Mouse (Mus musculus) heart, postnatal 4 days (tissue): ENCODE measurements around the gene Zfp983. TPM values are rescaled to one million over a fixed set of nuclear protein-coding genes. Genes with fewer than 3 reads are reported as not detected.
A peak's percentile ranks its signal among the peaks of the same experiment; 100 is the strongest.
"Not testable (repeated sequence)": the region's sequence is repeated elsewhere in the genome, so short reads cannot be mapped to it uniquely, and the experiment has no call there.

Experiments
- DNase-seq: peaks from one replicate; pipeline ENCODE4 v3.0.0; 2021
- total RNA-seq, 2 experiments: library from RNA; stranded (reverse); gene quantifications; 2 replicates each; pipeline ENCODE4 v1.2.3; 2021

The Zfp983 gene
- total RNA-seq: 1 to 10 TPM; 3.5 to 3.9 TPM

- peak; percentile 82 for DNase-seq
Measured at GRCm38 (mm10) chr17:21650364-21650907, at the start of gene Zfp983. Gene Zfp983, plus strand, starts transcription at chr17:21650624.

GRCm38 (mm10) chr17:21616356-21616755 lies 34.1 kb upstream of the Zfp983 start:
- no peak for DNase-seq

- DNase-seq: no peak
Measured at GRCm38 (mm10) chr17:21617352-21617751, 33.1 kb upstream of the Zfp983 start.

GRCm38 (mm10) chr17:21623647-21624046 lies 26.8 kb upstream of the Zfp983 start:
- DNase-seq: no peak

GRCm38 (mm10) chr17:21635758-21636157 lies 14.7 kb upstream of the Zfp983 start:
- DNase-seq: not testable (repeated sequence)

- DNase-seq: no peak
Measured at GRCm38 (mm10) chr17:21648791-21649190, 1.6 kb upstream of the Zfp983 start.

- peak; percentile 23 for DNase-seq
Measured at GRCm38 (mm10) chr17:21649936-21650335, 488 bp upstream of the Zfp983 start.

GRCm38 (mm10) chr17:21678826-21679225 lies 28.4 kb downstream of the Zfp983 start:
- not testable (repeated sequence) for DNase-seq

- DNase-seq: peak; percentile 85
Measured at GRCm38 (mm10) chr17:21679273-21680018, 29.0 kb downstream of the Zfp983 start.

GRCm38 (mm10) chr17:21680019-21680376 lies 29.6 kb downstream of the Zfp983 start:
- DNase-seq: not testable (repeated sequence)

- DNase-seq: no peak
Measured at GRCm38 (mm10) chr17:21691560-21691959, 41.1 kb downstream of the Zfp983 start, which contains the start of gene Gm10226. Gene Gm10226, plus strand, starts transcription at chr17:21691860.

GRCm38 (mm10) chr17:21693342-21693741 lies 42.9 kb downstream of the Zfp983 start:
- no peak for DNase-seq

- DNase-seq: no peak
Measured at GRCm38 (mm10) chr17:21696073-21696472, 45.6 kb downstream of the Zfp983 start.

- DNase-seq: no peak
Measured at GRCm38 (mm10) chr17:21702281-21703240, 52.1 kb downstream of the Zfp983 start.

GRCm38 (mm10) chr17:21703414-21703813 lies 53.0 kb downstream of the Zfp983 start:
- DNase-seq: no peak

GRCm38 (mm10) chr17:21707343-21707996 lies 57.0 kb downstream of the Zfp983 start, which contains the start of gene Zfp760:
Gene Zfp760, plus strand, starts transcription at chr17:21707741.
- peak; percentile 84 for DNase-seq

GRCm38 (mm10) chr17:21708401-21708800 lies 58.0 kb downstream of the Zfp983 start:
- DNase-seq: no peak

Other genes with a start within 250 kb of the Zfp983 start
- gene Zfp54, start 227.4 kb upstream of the Zfp983 start, total RNA-seq: 1 to 10 TPM; 1.3 to 2.1 TPM
- gene Zfp51, start 200.2 kb upstream of the Zfp983 start, total RNA-seq: 1 to 10 TPM; 5.1 to 5.3 TPM
- gene Zfp53, start 161.6 kb upstream of the Zfp983 start, total RNA-seq: 1 to 10 TPM; 2.6 to 3.0 TPM
- gene Zfp52, start 115.1 kb upstream of the Zfp983 start, total RNA-seq: 1 to 10 TPM; 6.7 to 7.6 TPM
- 10 to 100 TPM; 11.0 to 12.7 TPM for gene Zfp948, start 83.6 kb upstream of the Zfp983 start, total RNA-seq
- gene Gm10226, start 41.2 kb downstream of the Zfp983 start, total RNA-seq: 1 to 10 TPM; 3.2 to 4.9 TPM
- gene Zfp760, start 57.1 kb downstream of the Zfp983 start, total RNA-seq: 1 to 10 TPM; 3.8 to 4.0 TPM
- gene Zfp229, start 80.2 kb downstream of the Zfp983 start, total RNA-seq: 1 to 10 TPM; 8.1 to 8.6 TPM
- gene Zfp820, start 195.1 kb downstream of the Zfp983 start, total RNA-seq: 1 to 10 TPM; 3.5 to 4.1 TPM